Mouse (Mus musculus): Measurements from ENCODE around the gene Rtn1.

DNA sequence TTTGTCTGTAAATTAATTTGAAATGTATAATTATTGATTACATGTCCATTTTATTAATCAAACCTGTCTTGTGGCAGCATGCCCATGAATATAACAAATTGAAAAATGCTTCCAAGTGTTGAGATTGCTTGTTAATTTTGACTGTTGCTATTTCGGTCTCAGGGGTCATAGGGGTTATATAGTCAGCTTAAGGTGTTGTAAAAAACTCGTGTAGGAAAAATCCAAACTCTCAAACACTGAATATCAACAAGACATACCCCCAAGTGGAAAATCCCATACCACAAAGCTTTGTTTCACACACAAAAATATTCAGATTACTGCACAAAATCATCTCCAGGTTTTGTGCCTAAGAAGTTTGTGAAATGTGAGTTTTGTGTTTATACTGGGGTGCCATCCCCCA lies 18.5 kb downstream of the Rtn1 start:
- TF ChIP-seq CTCF (IDR thresholded peaks at IDR 0.05; ENCODE audit: low read depth, low read length) (no peak), POLR2A (IDR thresholded peaks at IDR 0.05; ENCODE audit: extremely low read depth, insufficient read depth, low read length) (no peak)

All from liver, adult 2 months (tissue).